Mouse (Mus musculus) induced T-regulatory cell, adult 2 months (primary cell): ENCODE measurements at regions not wholly inside any gene's neighbourhood (a gene's known extent, or its start where the extent isn't known, plus 50 kb on each side); places are given as distances from the start of the nearest gene placed in this dataset.

Experiments
- DNase-seq: peaks from one replicate; pipeline ENCODE4 v3.0.0-alpha.2; 2012; ENCODE audit warnings: low read depth

GRCm38 (mm10) chr11:19246390-19247114 is 227.8 kb upstream of the Meis1 start:
- DNase-seq = no peak

GRCm38 (mm10) chr11:19253605-19254004 is 234.8 kb upstream of the Meis1 start:
- no peak for DNase-seq

- DNase-seq = no peak
Measured at GRCm38 (mm10) chr11:19254183-19254582, 235.4 kb upstream of the Meis1 start.

- DNase-seq = no peak
Measured at GRCm38 (mm10) chr11:19257549-19257948, 238.8 kb upstream of the Meis1 start.

GRCm38 (mm10) chr11:19262832-19263231 is 244.0 kb upstream of the Meis1 start:
- DNase-seq = no peak

GRCm38 (mm10) chr11:19264798-19265671 is 246.2 kb upstream of the Meis1 start:
- no peak for DNase-seq

GRCm38 (mm10) chr11:19265672-19265972 is 246.8 kb upstream of the Meis1 start:
- no peak for DNase-seq

- no peak for DNase-seq
Measured at GRCm38 (mm10) chr11:19290971-19291370, 272.2 kb upstream of the Meis1 start.

GRCm38 (mm10) chr11:19299411-19299810 is 280.6 kb upstream of the Meis1 start:
- DNase-seq = no peak

GRCm38 (mm10) chr11:19306687-19307086 is 287.9 kb upstream of the Meis1 start:
- no peak for DNase-seq

GRCm38 (mm10) chr11:19330685-19331239 is 312.0 kb upstream of the Meis1 start:
- DNase-seq = no peak

GRCm38 (mm10) chr11:19332274-19332673 is 313.5 kb upstream of the Meis1 start:
- DNase-seq = no peak

GRCm38 (mm10) chr11:19332727-19333126 is 313.9 kb upstream of the Meis1 start:
- DNase-seq = no peak

GRCm38 (mm10) chr11:19333908-19334487 is 315.2 kb upstream of the Meis1 start:
- no peak for DNase-seq

GRCm38 (mm10) chr11:19335384-19335783 is 316.6 kb upstream of the Meis1 start:
- no peak for DNase-seq

GRCm38 (mm10) chr11:19339721-19340317 is 321.0 kb upstream of the Meis1 start:
- no peak for DNase-seq

- DNase-seq = no peak
Measured at GRCm38 (mm10) chr11:19340889-19341288, 322.1 kb upstream of the Meis1 start.

GRCm38 (mm10) chr11:19341379-19341778 is 322.6 kb upstream of the Meis1 start:
- no peak for DNase-seq

- DNase-seq = no peak
Measured at GRCm38 (mm10) chr11:19342803-19343202, 324.0 kb upstream of the Meis1 start.

GRCm38 (mm10) chr11:19346276-19346826 is 327.6 kb upstream of the Meis1 start:
- no peak for DNase-seq

GRCm38 (mm10) chr11:19350331-19351242 is 331.8 kb upstream of the Meis1 start:
- no peak for DNase-seq
